Mouse (Mus musculus) brown adipose tissue, adult 24 weeks (tissue): ENCODE measurements around the gene Hunk. TPM values are rescaled to one million over a fixed set of nuclear protein-coding genes. Genes with fewer than 3 reads are reported as not detected.

ENCODE experiments used
- H3K27ac ChIP-seq: fragments of 200-500 bp; replicated peaks from 2 replicates; pipeline ENCODE4 v1.5.1; 2012; ENCODE audit warnings: low read depth, mild to moderate bottlenecking, low read length
- H3K4me1 ChIP-seq: fragments of 200-500 bp; 2 replicates; pipeline ENCODE4 v1.6.1; 2012; ENCODE audit warnings: low read length, mixed read lengths; ENCODE audit not compliant: control insufficient read depth, insufficient read depth, insufficient read length
- H3K4me3 ChIP-seq: fragments of 200-500 bp; 2 replicates; pipeline ENCODE4 v1.5.1; 2012; ENCODE audit warnings: low read depth, mild to moderate bottlenecking, low read length, moderate library complexity; ENCODE audit not compliant: insufficient read depth
- polyA plus RNA-seq: library from polyadenylated mRNA; stranded (reverse); fragments of >200 nt; gene quantifications from 2 replicates; pipeline ENCODE4 v1.2.4, GENCODE M21; 2012; ENCODE audit not compliant: missing spikeins, insufficient read depth, insufficient read length

The Hunk gene
- polyA plus RNA-seq, 1 experiment = not detected

DNA sequence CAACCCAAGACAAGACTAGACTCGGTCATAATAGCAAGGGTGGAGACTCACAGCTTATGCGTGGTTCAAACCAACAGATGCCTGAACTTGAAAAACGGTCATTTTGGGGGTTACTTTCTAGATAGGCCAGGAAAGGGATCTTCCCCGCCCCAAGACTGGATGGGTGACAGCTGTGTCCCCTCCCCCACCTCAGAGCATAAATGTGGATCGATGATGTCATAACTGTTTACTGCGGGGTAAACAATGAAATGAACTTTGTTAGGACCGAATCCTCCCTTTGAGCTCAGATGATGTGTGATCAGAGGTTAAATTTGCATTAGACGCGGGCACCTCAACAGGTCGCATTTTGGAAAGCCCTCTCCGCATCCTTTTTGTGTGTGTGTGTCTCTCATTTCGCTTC is 967 bp upstream of the Hunk start:
- no peak overlapping the region for H3K4me3 ChIP-seq
- H3K27ac ChIP-seq = no peak overlapping the region
- no peaks in the 10 kb centered on the region; the same call in 1 of the 2 replicates for H3K4me1 ChIP-seq

DNA sequence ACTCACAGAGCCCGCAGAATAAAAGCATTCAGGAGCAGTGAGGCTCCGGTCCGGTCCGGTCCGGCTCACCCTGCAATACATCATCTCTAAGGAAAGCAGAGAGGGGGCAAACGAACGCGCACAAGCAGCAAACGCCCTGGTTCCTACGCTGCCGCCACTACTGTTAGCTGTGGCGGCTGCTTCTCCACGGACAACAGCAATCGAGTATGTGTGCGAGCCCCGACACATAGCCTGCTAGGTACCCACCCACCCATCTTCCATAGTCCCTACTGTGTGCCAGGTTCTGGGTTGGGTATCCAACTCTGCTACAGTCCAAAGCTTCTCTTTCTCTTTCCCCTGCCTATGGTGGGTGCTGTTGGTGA is 506 bp upstream of the Hunk start:
- Histone ChIP-seq H3K4me3 (peak overlapping the region; percentile 59), H3K27ac (no peak overlapping the region), H3K4me1 (no peaks in the 10 kb centered on the region; the same call in 1 of the 2 replicates)

DNA sequence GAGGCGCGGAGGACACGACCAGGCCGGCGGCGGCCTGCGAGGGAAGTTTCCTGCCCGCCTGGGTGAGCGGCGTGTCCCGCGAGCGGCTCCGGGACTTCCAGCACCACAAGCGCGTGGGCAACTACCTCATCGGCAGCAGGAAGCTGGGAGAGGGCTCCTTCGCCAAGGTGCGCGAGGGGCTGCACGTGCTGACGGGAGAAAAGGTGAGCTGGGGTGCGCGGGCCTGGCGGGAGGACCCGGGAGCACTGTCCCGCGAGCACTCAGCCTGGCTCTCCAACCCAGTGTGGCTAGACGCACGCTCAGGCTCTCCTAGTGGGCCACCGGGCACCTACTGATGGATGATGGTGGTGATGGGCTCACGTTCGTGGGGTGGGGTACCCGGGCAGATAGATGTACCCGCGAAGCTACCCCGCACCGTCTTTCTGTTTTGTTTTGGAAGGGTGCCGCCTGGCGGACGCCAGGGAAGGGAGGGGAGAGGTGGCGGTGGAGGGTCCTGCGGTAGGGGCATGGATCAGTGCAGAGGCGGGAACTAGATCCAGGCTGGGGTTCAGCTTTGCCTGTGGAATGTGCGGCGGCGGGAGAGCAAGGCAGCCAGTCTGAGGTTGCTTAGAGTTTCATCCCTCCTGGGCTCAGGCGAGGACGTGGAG is 824 bp downstream of the Hunk start:
- Histone ChIP-seq H3K4me3 (peak overlapping the region; percentile 59), H3K4me1 (no peaks in the 10 kb centered on the region; the same call in 1 of the 2 replicates), H3K27ac (no peak overlapping the region)

DNA sequence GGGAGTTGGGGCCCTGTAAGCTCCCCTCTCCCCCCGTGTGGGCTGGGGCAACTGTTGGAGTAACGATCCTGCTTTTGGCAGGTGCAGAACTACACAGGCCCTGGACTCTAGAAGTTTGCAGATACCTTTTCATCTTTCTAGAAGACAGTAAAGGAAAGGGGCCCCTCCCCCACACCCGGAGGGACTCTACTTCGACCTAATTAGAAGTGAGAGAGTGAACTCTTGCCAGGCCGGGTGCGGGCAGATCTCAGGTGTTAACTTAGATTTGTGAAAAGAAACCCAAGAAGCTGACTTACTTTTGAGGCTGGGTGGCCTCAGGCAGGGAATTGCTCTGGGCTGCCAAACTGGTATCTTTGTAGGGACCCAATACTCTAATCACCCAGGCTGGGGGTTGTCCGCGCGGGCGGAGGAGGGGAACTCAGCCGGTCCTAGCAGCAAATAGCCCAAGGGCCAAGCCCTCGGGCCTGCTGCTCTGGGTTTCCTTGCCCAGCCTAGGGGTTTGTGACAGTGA is 1.4 kb downstream of the Hunk start:
- Histone ChIP-seq H3K27ac (no peak overlapping the region), H3K4me1 (no peaks in the 10 kb centered on the region; the same call in 1 of the 2 replicates), H3K4me3 (peak overlapping the region; percentile 59; the same call in 1 of the 2 replicates)

DNA sequence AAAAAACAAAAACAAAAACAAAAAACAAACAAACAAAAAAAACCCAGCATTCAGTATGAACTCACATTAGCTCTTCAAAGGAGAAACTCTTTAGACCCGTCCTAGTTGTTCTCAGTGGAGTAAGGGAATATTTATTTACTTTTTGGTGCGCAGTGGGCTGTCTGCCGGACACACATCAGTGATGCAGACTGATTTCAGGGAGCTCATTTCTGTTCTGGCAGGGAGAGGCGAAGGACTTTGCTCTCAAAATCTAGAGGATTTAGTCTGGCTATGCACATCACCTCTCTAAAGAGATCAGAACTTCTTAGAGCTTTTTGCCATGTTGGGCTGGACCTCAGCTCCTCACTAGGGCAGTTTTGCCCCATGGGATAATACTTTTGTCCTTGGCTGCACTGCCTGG is 2.1 kb downstream of the Hunk start:
- Histone ChIP-seq H3K27ac (no peak overlapping the region), H3K4me3 (no peak overlapping the region), H3K4me1 (no peaks in the 10 kb centered on the region; the same call in 1 of the 2 replicates)

DNA sequence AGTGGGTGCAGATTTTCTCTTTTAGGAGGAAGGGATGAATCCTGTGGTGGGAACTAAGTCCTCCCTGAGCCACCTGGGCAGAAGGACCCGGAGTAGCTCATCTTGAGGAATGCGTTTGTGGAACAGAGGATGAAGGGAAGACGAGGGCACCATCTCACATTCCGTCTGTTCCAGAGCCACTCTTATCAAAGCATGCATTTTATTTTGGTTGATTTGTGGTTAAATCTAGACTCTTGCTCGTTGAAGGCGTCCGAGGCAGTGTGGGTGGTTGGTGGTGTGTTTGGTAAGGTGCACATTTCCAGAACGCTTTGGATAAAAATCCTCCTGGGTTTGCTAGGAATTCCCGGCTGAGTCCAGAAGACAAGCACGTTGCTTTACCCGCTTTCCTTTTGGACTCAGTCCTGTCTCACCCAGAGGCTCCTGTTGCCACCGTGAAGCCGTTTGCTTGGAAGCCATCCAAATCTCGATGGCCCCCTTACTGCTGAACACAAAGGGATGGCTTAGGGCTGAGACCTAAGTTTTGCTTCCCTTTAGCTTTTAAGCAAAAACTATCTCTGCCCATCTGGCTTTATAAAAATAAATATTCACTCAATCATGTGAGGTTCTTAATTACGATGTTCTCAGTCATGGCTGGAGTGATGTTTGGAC is 3.4 kb downstream of the Hunk start:
- H3K4me1 ChIP-seq = no peaks in the 10 kb centered on the region; the same call in 1 of the 2 replicates
- no peak overlapping the region for H3K4me3 ChIP-seq
- no peak overlapping the region for H3K27ac ChIP-seq

DNA sequence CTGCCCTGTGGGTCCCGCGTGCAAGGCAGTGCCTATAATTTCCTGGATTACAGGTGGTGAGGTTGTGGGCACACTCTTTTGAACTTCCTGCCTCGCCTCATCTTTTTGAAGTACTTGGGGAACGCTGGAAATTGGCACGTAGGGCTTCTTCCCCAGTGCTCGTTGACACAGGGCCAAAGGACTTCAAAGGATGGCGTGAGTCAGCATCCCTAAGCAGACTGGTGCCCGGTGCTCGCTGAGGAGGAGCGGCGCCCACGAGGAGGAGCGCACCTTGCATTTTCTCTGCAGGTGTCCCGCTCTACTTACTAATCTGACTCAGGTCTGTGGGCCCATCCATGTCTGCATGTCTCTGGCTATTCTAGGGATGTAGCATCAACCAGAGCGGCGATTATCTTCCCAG is 4.9 kb downstream of the Hunk start:
- H3K4me3 ChIP-seq = no peak overlapping the region
- H3K27ac ChIP-seq = no peak overlapping the region
- H3K4me1 ChIP-seq = no peaks in the 10 kb centered on the region; the same call in 1 of the 2 replicates

DNA sequence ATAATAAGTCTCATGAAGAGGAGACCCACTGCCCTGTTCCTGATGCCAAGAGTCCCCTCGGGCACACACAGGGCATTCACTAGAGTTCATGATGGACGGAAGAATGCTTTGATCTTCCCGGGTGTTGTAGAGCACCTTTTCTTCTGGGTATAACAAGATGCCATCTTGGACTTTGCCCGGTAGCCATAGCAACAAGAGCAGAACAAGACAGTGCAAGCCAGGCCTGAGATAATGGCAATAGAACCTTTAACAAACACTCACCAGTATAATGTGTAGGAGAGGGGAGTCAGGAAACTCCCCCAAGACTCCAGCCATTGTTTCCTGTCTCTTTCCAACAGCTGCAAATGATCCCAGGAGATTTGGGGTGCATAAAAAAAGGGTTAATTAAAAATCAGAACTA is 8.9 kb downstream of the Hunk start:
- no peaks in the 10 kb centered on the region for H3K4me1 ChIP-seq
- no peak overlapping the region for H3K27ac ChIP-seq
- H3K4me3 ChIP-seq = no peak overlapping the region

DNA sequence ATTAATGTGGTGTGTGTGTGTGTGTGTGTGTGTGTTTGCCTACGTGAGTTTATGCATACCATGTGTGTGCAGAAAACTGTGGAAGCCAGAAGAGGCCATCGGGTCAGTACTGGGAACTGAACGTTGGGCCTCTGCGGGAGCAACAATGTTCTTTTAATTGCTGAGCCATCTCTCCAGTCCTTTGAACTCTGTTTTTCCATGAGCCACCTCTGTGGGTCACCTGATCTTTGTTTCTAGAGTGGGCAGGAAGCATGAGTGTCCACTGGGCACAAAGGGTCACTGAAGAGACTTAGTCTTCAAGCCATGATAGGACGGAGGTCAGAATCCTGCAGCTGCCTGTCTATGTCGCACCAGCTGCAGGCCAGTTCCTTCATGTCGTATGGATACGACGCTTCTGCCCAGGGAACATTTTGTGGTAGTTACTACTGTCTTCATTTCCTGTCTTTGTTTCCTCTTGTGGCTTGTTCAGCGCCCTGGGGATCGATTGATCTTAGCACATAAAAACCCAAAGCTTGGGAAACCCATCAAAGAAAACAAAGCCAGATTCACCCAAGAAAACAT is 10.3 kb downstream of the Hunk start:
- Histone ChIP-seq H3K27ac (no peak overlapping the region), H3K4me1 (no peaks in the 10 kb centered on the region), H3K4me3 (no peak overlapping the region)

DNA sequence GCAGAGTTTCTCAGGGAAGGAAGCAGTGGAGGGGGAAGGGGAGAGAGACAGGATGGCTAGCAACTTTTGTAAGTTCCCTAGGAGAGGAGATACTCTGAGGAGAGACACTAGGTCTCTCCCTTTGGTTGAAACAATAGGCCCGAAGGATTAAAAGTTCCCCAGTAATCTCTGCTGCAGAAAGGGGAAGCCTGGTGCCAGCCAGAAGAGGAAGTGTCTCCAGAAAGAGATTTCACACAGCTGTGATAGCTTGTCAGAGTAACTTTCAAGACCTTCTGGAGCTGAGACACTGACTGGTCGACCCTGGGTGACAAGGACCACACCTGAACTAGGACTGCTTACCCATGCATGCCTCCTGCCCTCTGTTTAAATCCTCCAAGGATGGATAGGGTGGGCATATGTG is 11.1 kb downstream of the Hunk start:
- no peak overlapping the region for H3K4me3 ChIP-seq
- no peak overlapping the region for H3K27ac ChIP-seq
- no peaks in the 10 kb centered on the region for H3K4me1 ChIP-seq

DNA sequence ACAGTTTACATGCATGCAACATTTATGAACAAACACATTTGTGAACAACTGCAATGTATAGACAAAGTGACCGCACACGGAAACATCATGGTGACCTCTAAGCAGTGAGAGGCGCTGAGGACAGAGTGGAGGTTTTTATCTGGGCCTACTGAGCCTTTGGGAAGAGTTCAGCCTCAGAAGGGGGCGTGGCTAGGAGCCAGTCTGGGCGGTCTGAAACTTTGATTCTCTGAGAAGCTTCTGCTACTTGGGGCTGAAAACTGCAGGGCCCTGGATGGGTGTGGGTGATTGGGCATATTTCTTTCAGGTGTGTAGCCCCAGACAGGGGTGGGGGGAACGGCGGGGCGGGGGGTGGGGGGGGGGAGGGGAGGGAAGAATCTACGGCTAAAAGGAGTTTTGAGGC is 14.5 kb downstream of the Hunk start:
- Histone ChIP-seq H3K4me1 (no peaks in the 10 kb centered on the region), H3K27ac (no peak overlapping the region), H3K4me3 (no peak overlapping the region)

DNA sequence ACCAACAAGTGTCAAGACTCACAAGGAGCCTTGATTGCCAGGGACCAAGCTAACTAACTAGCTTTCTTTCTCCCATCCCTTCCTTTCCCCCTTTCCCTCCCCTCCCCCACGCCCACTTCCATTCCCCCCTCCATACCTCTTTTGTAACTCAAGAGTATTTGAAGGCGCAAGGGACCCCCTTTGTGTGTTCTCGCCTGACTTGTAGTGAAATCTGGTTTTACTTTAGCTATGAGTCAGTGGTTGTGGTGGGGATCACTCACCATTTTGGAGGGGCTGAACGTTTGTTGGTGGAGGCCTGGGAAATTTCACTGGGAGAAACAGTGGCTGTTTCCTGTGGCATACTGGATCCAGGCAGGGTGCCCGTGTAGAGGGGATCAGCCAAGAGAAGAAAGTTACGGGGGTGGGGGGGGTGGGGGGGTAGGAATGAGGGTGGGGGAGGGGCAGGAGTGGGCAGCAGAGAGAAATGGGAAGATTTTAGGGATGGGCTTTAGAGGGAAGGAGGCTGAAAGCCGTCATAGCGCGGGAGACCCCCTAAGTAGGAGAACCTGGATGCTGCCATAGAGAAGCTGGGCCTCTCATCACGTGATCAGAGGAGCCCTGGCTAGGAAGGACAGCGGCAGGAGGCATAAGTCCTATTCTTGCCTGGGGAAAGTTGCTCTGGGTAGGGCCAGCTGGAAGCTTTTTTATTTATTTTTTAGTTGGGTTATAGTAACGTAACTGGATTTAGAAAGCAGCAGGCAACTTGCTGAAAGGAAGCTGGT is 15.3 kb downstream of the Hunk start:
- no peaks in the 10 kb centered on the region for H3K4me1 ChIP-seq
- H3K27ac ChIP-seq = no peak overlapping the region
- H3K4me3 ChIP-seq = no peak overlapping the region

DNA sequence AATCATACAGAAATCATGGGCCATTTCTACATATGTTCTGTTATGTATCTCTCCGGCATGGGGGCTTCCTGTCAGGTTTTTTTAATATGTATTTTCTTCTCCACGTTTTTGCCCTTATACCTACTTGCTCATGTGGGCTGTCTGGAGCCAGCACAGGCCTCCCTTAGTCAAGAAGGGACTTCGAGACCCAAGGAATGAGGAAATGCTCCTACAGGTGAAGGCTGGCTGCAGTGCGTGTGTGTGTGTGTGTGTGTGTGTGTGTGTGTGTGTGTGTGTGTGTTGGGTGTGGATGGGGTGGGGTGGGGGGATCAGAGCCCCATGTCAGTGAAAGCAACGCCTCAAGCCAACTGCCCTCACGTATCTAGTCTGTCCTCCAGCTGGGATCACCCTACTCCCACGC is 16.5 kb downstream of the Hunk start:
- Histone ChIP-seq H3K4me1 (no peaks in the 10 kb centered on the region), H3K4me3 (no peak overlapping the region), H3K27ac (no peak overlapping the region)

DNA sequence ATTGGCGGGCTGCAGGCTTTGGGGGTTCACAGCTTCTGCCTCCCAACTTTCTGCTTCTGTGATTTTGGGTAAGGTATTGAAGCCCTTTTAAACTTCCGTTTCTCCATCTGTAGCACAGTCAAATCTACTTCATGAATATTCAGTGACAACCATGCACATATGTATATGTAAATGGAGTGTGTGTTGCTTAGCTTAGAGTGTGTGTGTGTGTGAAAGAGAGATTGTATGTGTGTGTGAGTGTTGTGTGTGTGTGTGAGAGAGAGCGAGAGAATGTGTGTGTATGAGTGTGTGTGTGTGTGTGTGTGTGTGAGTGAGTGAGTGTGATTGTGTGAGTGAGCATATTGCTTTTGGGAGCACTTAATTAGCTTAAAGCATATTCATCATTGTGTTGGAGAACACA is 19.4 kb downstream of the Hunk start:
- Histone ChIP-seq H3K4me3 (no peak overlapping the region), H3K27ac (no peak overlapping the region), H3K4me1 (no peaks in the 10 kb centered on the region)

DNA sequence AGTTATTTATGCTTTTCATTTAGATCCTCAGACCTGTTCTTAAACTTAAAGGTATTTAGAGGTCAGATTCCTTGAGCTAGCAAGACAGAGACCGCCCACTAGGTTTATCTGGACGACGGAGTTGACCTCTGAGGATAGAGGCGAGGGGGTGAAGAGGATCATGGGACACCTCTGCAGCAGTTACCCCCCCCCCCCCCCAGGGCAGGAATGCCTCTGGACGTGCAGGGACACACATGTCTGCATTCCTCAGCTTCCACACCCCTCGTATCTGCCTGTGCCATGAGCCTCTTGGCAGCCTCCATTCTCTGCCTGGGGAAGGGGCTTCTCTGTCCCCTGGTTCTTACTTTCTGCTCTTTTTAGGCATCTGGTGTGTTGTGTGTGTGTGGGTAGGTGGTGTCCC is 19.8 kb downstream of the Hunk start:
- Histone ChIP-seq H3K27ac (no peak overlapping the region), H3K4me3 (no peak overlapping the region), H3K4me1 (no peaks in the 10 kb centered on the region)
